Mouse (Mus musculus): ENCODE data around the gene Gm37240. TPM values are rescaled to one million over a fixed set of nuclear protein-coding genes. Genes with fewer than 3 reads are reported as not detected.

Gene Gm37240
- total RNA-seq, 2 experiments from 2014 or later = 0.92 to 1.4 TPM

GRCm38 (mm10) chr3:85024817-85025705 lies 862.3 kb downstream of the Gm37240 start:
- DNase-seq (ENCODE audit: extremely low spot score in 1 of 2, low spot score in 1 of 2) = no peak

GRCm38 (mm10) chr3:85024237-85024636 lies 863.1 kb downstream of the Gm37240 start:
- DNase-seq (ENCODE audit: extremely low spot score in 1 of 2, low spot score in 1 of 2) = no peak

- DNase-seq (ENCODE audit: extremely low spot score in 1 of 2, low spot score in 1 of 2) = no peak
Measured at GRCm38 (mm10) chr3:85022800-85023199, 864.5 kb downstream of the Gm37240 start.

GRCm38 (mm10) chr3:85021816-85022215 lies 865.5 kb downstream of the Gm37240 start:
- no peak for DNase-seq (ENCODE audit: extremely low spot score in 1 of 2, low spot score in 1 of 2)

GRCm38 (mm10) chr3:85020137-85020536 lies 867.2 kb downstream of the Gm37240 start:
- DNase-seq (ENCODE audit: extremely low spot score in 1 of 2, low spot score in 1 of 2) = no peak

- DNase-seq (ENCODE audit: extremely low spot score in 1 of 2, low spot score in 1 of 2) = peak; percentile 35 to 38
Measured at GRCm38 (mm10) chr3:85015667-85016066, 871.7 kb downstream of the Gm37240 start.

- no peak for DNase-seq (ENCODE audit: extremely low spot score in 1 of 2, low spot score in 1 of 2)
Measured at GRCm38 (mm10) chr3:85012889-85013288, 874.4 kb downstream of the Gm37240 start.

- DNase-seq (ENCODE audit: extremely low spot score in 1 of 2, low spot score in 1 of 2) = no peak
Measured at GRCm38 (mm10) chr3:85005257-85005656, 882.1 kb downstream of the Gm37240 start.

- no peak for DNase-seq (ENCODE audit: extremely low spot score in 1 of 2, low spot score in 1 of 2)
Measured at GRCm38 (mm10) chr3:84988880-84989279, 898.4 kb downstream of the Gm37240 start.

- no peak for DNase-seq (ENCODE audit: extremely low spot score in 1 of 2, low spot score in 1 of 2)
Measured at GRCm38 (mm10) chr3:84985121-84985625, 902.1 kb downstream of the Gm37240 start.

- no peak for DNase-seq (ENCODE audit: extremely low spot score in 1 of 2, low spot score in 1 of 2)
Measured at GRCm38 (mm10) chr3:84982688-84983087, 904.6 kb downstream of the Gm37240 start.

GRCm38 (mm10) chr3:84980158-84980557 lies 907.2 kb downstream of the Gm37240 start:
- DNase-seq (ENCODE audit: extremely low spot score in 1 of 2, low spot score in 1 of 2) = no peak

GRCm38 (mm10) chr3:84978676-84979075 lies 908.6 kb downstream of the Gm37240 start:
- no peak for DNase-seq (ENCODE audit: extremely low spot score in 1 of 2, low spot score in 1 of 2)

GRCm38 (mm10) chr3:84974193-84974592 lies 913.1 kb downstream of the Gm37240 start:
- DNase-seq (ENCODE audit: extremely low spot score in 1 of 2, low spot score in 1 of 2) = no peak

GRCm38 (mm10) chr3:84972881-84973280 lies 914.4 kb downstream of the Gm37240 start:
- no peak for DNase-seq (ENCODE audit: extremely low spot score in 1 of 2, low spot score in 1 of 2)

- no peak for DNase-seq (ENCODE audit: extremely low spot score in 1 of 2, low spot score in 1 of 2)
Measured at GRCm38 (mm10) chr3:84971561-84971960, 915.8 kb downstream of the Gm37240 start.

GRCm38 (mm10) chr3:84967364-84967763 lies 920.0 kb downstream of the Gm37240 start:
- no peak for DNase-seq (ENCODE audit: extremely low spot score in 1 of 2, low spot score in 1 of 2)

GRCm38 (mm10) chr3:84965156-84965555 lies 922.2 kb downstream of the Gm37240 start:
- DNase-seq (ENCODE audit: extremely low spot score in 1 of 2, low spot score in 1 of 2) = no peak

- DNase-seq (ENCODE audit: extremely low spot score in 1 of 2, low spot score in 1 of 2) = no peak
Measured at GRCm38 (mm10) chr3:84955857-84956256, 931.5 kb downstream of the Gm37240 start.

- DNase-seq (ENCODE audit: extremely low spot score in 1 of 2, low spot score in 1 of 2) = no peak
Measured at GRCm38 (mm10) chr3:84955011-84955775, 932.1 kb downstream of the Gm37240 start.

GRCm38 (mm10) chr3:84952585-84953187 lies 934.6 kb downstream of the Gm37240 start:
- DNase-seq (ENCODE audit: extremely low spot score in 1 of 2, low spot score in 1 of 2) = no peak
